Mouse (Mus musculus) midbrain, embryonic 12.5 days (tissue): Measurements from ENCODE around the gene Rtl3. TPM values are rescaled to one million over a fixed set of nuclear protein-coding genes. Genes with fewer than 3 reads are reported as not detected.

Experiments used
- polyA plus RNA-seq: library from polyadenylated mRNA; unstranded; fragments of >200 nt; fragmentation: Nextera tagmentation; extraction: Ambion mirVana; gene quantifications from 2 replicates; pipeline ENCODE4 v1.2.1, GENCODE M21; 2016

The Rtl3 gene
- polyA plus RNA-seq, 1 experiment from 2014 or later = 11.6 TPM

Other genes with a start within 250 kb of the Rtl3 start
- 0.71 and 1.3 TPM in 2 replicates for gene Cysltr1, start 237.0 kb downstream of the Rtl3 start, polyA plus RNA-seq
- gene Lpar4, start 80.0 kb upstream of the Rtl3 start, polyA plus RNA-seq = 14.0 and 15.0 TPM in 2 replicates
- gene P2ry10, start 247.8 kb upstream of the Rtl3 start, polyA plus RNA-seq = not detected in 2 replicates